Mouse (Mus musculus) natural killer cell, adult 2 months (primary cell): ENCODE measurements around the gene Prkn.

Experiments used
- DNase-seq, 2 experiments: peaks; one replicate each; pipeline ENCODE4 v3.0.0; 2022; ENCODE audit warnings: low spot score in 2 of 2

The Prkn gene

DNA sequence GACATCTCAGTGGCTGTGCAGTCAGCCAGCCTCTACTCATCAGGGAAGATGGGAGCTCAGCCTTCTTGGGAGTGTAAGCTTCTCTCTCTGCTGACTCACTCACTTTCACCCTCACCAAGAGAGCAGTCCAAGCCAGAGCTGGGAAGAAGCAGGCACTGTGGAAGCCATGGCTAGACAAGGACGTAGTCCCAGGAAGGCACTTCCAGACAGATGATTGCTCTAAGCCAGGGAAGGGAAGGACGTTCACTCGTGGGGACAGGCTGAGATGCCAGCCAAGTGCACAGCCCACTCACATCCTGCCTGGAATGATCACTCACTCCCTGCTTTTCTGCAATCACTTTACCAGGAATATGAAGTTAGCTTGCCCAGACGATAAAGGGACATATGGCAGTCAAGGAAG lies 430.0 kb downstream of the Prkn start:
- DNase-seq: no peak

DNA sequence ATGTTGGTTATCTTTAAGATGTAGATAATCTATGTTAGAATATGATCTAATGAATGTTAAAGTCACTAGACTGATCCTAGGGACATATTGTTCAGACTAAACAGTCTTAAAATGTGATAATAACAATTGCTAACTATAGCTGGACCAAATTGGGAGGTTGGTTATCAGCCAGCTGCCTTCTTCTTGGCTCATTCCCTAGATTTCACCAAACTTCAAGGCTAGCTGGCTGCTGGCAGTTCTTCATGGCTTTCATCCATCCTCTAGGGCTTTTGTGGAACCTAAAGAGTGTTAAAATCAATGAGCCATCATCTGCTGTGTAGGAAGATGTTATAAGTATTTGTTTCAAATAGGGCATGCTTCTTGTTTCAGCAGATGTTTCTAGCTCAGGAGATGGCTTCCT lies 431.7 kb downstream of the Prkn start:
- DNase-seq: no peak

DNA sequence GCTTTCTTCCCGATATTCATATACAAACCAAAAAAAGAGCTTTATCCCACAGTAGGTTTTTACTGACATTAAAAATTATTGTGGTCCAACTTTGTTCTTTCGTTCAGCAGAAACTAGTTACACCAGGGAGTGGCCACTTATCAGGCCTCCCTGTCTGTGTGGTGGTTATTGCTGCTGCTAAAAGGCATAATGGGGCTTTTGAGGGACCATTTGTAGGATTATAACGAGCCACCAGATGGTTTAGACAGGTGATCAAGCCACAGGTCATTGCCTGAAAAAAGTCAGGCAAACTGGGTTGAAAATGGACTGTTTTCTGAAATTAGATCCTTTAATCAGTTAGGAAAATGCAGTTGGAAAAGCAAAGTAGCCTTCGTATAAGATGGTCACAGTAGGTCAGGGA lies 444.1 kb downstream of the Prkn start:
- no peak for DNase-seq

DNA sequence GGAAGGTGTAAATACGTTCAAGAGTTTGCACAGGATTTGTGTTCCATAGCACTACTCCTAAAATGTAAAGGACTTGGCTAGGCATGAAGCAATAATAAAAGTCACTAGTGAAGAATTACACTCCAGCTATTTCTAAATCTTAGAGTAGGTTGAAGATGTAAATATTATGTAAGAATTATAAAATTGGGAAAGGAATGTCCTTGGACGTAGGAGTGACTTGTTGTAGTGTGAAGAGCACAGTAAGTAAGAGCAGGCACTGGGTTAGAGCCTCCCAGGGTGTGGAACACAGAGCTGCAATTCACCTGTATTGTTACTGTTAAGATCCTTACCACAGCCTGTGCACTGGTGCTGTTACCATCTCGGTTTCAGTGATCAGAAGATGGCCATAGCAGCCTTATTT lies 450.0 kb downstream of the Prkn start:
- no peak for DNase-seq

DNA sequence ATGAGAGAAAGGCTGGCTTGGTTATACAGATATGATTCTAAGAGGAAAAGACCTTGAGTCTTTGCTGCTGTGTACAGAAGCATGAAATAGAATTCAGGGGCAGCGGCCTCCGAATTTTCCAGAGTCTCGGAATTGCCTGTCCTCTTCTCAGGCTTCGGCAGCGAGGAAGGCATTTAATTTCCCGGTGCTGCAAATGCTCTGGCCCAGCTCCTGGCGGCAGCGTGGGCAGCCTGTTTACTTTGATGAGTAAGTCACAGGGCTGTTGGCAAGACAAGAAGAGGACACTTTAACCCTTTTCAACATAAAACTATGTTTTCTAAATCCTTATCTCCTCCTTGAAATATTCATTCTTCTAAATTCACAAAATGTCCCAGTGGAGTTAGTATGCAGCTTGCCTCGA lies 462.9 kb downstream of the Prkn start:
- no peak for DNase-seq

DNA sequence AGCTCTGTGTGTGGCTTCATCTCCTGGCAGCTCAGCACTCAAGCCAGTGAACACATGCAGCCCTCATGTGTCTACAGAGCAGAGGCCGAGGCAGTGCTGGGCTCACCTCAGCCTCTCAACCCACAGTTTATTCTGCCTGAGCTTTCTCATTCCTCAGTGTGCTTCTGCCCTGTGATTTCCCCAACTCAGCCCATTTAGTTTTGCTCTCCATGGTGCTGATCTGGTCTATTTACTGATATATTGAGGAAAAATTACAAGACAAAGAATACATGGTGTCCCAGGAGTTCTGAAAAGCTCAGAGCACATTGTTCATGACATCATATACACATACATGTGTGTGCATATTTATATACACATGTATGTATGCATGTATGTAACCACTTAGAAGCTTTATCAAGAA lies 469.7 kb downstream of the Prkn start:
- no peak for DNase-seq

DNA sequence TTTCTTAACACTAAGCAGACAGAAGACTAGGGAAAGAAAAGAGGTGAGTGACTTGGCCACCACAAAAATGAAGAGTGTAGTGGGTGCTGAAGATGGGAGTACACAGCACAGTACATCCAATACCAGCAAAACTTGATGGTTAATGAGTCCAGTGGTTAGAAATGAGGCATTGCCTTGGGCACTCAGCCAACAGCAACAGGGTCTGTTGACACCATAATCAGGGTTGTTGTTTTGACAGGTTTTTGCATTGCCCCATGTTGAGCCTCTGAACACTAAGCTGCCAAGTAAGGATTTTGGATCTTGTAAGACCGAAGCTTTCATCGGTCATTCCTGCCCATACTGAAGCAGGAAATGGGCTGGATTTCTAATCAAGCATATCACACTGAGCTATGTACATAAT lies 474.0 kb downstream of the Prkn start:
- DNase-seq: no peak

DNA sequence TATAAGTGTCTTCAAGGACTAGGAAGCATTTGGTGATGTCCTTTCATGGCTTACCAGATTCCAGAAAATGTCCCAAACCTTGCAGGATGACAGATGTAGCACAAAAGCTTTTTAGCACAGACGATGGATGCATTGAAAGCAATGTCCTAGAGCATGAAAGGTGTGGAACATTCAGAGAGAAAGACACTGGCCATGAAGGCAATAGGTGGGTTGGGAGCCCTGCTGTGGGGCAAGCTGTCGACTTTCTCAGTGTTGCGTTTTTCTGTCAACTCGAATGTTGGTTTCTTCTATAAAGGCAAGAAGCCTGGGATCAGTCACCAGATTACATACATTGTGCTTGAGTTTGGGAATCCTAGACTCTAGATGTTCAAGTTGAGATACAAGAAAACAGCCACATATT lies 475.5 kb downstream of the Prkn start:
- DNase-seq: no peak

DNA sequence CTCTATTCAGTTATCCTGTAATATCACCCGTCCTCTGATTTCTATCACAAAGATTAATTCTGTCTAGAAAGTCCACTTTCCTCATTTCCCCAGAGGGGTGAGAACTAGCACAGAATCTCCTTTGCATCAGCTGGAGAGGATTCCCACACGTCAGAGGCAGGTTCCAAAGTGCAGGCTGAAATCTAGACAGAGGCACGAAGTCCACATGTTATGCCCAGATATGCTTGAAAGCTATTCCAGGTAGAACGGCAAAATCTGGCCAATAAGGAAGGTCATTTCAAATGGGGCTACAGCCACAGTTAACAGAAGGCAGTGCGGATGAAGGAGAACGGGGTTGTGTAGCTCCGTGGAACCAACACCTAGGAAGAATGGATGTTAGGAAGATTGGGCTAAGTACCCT lies 478.8 kb downstream of the Prkn start:
- DNase-seq: no peak

DNA sequence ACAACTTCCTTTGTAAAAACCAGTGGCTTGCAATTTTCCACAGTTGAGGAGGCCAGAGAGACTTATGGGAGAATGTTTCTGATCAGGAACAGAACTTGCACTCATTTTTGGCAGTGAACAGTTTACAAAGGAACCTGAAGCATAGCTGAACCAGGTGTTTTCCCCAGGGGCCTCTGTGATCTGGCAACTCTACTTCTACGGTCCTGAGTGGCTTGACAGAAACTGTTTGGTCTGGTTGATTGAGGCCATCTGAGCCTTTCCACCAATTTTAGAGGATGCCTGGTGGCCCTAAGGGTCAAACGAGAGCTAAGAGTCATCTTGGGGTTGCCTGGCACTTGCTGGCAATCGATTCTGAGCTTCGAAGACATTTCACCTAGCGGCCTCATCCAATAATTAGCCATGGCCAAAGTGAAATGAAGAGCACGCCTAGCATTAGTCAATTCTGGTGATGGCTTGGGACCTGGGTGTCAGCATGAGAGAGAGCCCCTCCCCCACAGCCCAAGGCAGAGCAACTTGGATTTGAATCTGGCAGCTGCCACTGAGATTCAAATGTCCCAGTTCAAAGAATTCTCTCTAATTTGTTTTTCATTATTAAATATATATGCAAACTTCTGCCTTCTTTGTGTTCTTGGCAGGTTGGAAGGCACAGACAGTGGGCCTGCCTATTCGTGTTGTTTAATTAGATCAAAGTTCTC lies 479.6 kb downstream of the Prkn start:
- DNase-seq: no peak

DNA sequence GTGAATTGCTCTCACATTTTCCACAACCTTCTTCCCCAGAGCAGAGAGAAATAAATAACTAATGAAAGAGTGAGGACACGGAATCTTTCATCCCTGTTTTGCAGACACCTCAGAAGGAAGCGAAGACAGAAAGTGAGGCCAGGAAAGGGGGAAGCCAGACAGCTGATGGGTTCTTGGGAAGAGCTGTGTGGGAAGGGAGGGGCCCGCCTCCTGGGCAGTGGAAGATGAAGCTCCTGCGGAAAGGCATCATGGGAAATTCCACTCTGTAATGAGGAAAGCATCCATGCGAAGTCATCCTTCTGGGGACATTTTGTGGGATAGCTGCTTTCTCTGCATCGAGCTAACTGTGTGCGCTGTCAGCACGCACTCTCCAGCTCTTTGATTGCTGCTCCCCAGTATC lies 491.9 kb downstream of the Prkn start:
- DNase-seq: no peak

DNA sequence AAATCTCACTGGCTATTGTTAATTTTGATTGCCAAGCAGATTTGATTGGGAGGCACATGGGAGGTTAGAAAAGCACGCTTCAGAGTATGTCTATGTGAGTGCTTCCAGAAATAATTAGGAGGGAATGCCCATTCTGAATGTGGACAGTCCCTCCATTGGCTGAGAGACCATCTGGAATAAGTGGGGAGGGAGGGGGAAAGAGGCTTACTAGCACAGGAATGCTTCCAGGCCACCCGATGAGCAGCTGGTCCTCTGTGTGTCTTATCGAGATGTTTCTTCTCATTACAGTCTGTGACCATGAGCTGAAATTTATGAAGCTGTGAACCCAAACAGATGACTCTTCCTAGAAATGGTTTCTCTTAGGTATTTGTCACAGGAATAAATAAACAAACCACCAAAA lies 493.6 kb downstream of the Prkn start:
- DNase-seq: no peak

DNA sequence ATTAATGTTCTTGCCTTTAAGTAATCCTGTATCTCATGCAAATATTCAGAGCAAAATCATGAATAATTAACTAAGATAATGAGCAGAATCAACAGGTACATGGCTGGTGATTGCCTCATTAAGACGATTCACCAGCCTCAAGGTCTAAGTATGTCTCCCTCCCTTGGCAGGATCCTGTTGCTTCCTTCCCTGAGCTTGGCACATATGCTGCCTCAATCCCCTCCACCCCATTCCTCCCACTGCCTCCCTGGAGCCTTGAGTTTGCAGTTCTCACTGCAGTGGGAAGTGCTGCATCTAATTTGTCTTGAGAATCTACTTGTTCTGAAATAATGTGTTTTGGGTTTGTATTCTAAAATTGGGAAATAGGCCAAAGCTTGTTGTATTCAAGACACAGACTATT lies 496.0 kb downstream of the Prkn start:
- DNase-seq: no peak

DNA sequence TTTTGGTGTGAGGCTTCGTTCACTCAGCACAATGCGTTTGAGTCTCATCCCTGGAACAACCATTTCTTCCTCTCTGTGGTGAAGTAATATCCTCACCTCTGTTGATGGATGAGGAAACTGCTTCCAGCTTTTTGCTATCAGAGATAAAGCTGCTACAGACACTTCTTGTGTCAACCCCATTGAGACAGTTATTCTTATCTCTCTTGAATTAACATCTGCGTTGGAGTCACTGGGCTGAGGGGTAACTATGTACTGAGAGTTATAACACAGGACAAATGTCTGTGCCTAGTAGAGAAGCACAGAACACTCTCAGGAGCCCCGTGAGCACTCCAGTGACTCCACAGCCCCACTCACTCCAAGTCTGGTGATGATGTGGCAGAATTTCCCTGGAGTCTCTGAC lies 500.2 kb downstream of the Prkn start:
- no peak for DNase-seq

DNA sequence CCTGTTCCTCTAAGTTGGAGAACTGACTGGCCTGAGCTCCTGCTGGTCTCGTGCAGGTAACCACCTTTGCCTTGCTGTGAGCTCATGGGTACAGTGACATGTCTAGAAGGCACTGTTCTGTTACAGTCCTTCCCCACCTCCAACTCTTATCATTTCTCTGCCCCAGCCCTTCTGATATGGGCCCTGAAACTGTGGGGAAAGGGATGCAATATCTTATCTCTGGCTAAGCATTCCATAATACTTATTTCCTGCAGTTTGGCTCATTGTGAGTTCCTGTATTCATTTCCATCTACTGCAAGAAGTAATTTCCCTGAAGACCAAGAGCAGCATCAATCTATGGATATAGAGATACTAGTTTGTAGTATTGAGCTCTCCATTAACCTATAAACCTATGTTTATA lies 506.1 kb downstream of the Prkn start:
- DNase-seq: no peak

DNA sequence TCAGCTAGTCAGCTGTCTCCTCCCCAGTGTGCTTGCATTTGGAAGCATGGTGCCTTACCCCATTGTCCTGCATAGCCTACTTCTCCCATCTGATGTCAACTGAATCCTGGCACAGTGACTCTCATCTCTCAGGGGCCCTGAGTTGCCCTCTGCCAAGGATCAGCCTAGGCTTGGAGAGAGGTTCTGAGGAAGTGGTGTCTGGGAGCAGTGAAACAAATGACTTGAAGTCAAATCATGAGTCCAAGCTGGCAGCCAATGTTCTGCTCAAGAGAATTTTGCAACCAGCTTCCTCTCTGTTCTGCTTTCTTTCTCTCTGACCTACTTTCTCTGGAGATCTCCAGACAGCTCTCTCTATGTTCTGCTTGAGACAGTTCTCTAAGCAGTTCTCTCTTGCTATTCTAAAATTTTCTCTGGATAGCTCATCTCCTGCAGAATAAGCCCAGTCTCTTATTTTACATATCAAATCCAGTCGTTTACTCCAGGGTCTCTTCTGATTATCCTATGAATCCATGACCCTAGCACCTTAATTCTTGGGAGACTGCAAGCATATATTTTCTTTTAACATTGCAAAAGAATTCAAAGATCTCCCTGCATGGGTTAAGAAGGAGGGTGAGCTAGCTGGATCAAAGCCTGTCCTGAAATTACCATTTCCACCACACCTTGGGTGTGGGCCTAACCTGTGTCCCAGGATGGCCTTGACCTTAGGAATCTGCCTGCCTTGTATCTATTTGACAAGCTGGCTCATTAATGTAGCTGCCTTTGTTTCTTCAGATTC lies 512.8 kb downstream of the Prkn start:
- no peak for DNase-seq

DNA sequence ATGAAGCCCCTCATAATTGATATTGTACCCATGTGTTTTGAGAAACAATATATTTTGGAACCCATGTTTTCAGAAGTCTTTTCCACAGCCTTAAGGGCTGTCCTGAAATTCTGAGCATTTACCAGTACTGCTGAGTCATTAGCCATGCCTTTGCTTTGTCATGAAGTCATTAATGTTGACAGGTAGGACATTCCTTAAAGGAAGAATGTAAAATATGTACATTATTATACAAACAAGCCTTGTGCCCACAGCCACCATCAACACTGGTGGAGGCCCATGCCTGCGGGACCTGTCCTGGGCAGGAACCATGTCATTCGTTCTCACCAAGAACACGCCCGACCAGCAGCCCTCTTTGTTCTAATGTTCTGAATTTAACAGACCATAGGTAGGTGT lies 513.4 kb downstream of the Prkn start:
- DNase-seq: no peak

DNA sequence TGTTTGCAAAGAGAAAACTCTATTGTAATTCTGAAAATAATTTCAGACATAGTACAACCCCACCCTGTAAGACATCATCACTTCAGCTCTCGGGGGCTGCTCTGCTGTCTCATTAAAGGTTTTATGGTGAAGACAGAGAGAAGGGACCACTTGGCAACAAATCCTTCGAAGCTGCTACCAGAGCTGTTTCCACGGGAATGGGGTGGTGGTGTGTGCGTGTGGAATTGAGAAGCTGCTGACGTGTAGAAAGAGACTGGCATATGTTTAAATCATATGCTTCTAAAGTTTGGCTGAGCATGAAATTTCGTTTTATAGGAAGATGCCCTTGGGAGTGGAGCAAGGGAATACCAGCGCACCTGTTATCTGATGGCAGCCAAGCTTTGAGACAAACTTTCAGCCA lies 514.2 kb downstream of the Prkn start:
- DNase-seq: no peak

DNA sequence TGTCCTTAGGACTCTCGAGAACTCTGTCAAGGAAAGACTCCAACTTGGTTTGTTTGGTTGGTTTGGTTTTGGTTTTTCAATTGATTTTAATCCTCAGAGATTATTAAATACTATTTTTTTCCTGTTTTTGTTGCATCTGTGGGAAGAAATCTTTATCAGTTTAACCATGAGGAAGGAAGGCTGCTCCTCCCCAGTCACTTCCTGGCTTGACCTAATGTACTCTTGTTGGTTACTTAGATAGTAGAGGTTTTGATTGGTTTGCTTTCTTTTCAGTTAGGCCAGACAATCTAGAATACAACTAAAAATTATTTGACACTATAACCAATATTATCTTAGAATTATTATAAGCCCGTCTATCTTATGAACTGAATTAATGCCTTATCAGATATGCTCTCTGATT lies 535.3 kb downstream of the Prkn start:
- no peak for DNase-seq

DNA sequence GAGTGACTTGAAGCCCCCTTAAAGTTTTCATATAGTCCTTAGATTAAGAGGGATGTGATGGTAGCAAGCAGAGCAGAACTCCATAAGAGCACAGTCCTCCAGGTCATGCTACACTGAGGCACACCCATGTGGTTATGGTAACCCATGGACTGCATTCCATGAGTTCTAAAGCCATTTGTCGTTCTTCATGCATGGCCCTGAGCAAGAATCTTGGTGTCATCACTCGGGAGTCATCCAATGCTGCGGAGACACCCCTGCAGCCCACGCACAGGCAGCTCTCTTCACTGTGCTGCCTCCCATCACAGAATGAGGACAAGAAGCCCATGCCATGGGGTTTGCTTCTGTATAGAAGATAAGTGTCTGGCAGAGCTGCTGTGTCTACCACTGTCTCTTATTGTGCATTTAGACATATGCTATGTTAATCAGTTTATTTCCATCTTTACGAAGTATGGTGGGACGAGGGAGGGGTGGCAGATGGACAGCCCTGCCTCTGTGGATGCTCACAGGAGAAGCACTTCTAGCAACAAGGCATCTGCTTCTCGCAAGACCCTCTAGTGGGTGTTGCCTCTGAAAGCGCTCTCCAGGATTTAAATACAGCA lies 543.3 kb downstream of the Prkn start:
- DNase-seq: no peak

DNA sequence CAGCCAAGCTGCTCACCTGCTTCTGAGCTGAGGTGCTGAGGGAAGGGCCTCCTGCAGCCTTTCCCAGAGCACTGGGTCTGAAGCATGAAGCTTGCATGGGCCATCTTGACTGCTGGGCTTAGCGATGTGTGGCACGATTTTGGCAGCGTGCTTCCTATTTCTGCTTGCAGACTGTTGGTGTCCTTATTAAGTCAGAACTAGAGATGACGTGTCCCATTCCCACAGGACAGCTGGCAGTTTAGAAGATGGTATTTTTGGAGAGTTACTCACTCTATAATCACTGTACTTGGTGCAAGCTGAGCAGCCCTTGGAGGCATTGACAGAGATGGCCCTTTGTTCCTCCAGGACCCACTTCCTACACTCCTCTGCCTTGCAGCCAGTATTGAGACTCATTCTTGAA lies 545.1 kb downstream of the Prkn start:
- DNase-seq: no peak

DNA sequence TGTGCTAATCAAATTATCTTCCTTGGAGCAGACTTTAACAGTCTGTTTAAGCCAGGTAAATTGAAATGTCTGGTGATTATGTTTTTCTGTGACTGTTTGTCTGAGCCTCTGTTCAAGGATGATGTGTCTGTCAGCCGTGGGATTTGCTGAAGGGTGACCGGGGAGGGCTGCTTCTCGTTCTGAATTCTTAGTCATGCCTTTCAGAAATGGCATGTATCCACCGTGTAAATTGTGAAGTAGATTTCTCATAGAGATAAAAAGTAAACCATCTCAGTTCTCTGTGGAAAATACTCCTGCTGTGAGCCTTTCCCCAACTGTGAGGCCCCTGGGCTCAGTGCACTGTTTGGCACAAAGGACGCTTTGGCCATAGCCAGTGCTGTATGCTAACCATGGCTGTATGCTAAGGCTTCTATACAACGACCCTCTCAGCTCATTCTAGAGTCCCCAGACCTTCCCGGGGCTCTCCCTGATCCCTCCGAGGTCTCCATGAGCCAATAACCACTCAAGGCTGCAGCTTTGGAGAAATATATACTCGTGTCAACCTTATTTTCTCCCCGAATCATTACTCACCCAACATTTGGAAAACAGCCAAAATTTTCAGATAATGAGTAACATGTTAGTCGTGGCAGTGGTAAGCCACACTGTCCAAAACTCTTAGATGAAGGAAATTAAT lies 552.6 kb downstream of the Prkn start:
- DNase-seq: no peak

DNA sequence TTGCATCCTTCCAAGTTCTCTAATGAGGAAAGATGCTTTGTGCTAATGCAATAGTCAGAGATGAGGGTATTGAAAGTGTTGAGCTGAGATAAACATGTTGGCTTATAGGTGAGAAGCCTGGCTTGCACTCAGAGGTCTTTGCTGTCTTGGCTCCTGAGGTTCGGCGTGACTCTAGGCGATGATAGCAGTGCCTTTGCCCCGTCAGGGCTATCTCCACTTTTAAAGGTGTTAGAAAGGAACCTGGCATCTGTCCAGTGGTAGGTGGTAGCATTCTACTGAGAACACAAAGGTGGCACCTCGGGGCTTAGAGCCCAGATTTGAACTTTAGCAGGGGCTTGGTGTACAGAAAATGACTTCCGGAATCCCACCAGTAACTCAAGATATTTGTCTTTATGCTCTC lies 554.4 kb downstream of the Prkn start:
- DNase-seq: no peak
